Mouse (Mus musculus) kidney, adult 2 months (tissue): ENCODE measurements around the gene Atp13a2.

Experiments
- CTCF ChIP-seq: fragments of 200-500 bp; conservative IDR thresholded peaks from 2 replicates; pipeline ENCODE4 v1.5.1; 2011; ENCODE audit warnings: low read depth, mild to moderate bottlenecking, control low read depth, low read length, moderate library complexity, mixed read lengths; ENCODE audit not compliant: insufficient read depth, insufficient read length
- POLR2A ChIP-seq: fragments of 200-500 bp; IDR thresholded peaks from one replicate; pipeline ENCODE4 v1.6.1; 2011; ENCODE audit warnings: low read depth, low read length, control low read depth

GRCm38 (mm10) chr4:140957725-140958124, 28.9 kb upstream of the Atp13a2 start:
- no peak for TF ChIP-seq POLR2A
- peak; percentile 96 for TF ChIP-seq CTCF
